Mouse (Mus musculus): Measurements from ENCODE around the gene Sugp2.
A peak's percentile ranks its signal among the peaks of the same experiment; 100 is the strongest.
"Not testable (repeated sequence)": the region's sequence is repeated elsewhere in the genome, so short reads cannot be mapped to it uniquely, and the experiment has no call there.

Sugp2 gene

GRCm38 (mm10) chr8:70234080-70234780 lies at the start of gene Sugp2, which contains the start of gene Armc6:
Sugp2 (plus strand) TSS chr8:70234226.
Armc6 (minus strand) TSS chr8:70234466.
- DNase-seq, result peak; percentile 97 to 98

GRCm38 (mm10) chr8:70188707-70189106 lies 45.3 kb upstream of the Sugp2 start:
- no peak for DNase-seq

- DNase-seq, result no peak
Measured at GRCm38 (mm10) chr8:70193238-70193637, 40.8 kb upstream of the Sugp2 start.

GRCm38 (mm10) chr8:70194191-70194590 lies 39.8 kb upstream of the Sugp2 start:
- no peak for DNase-seq

DNA sequence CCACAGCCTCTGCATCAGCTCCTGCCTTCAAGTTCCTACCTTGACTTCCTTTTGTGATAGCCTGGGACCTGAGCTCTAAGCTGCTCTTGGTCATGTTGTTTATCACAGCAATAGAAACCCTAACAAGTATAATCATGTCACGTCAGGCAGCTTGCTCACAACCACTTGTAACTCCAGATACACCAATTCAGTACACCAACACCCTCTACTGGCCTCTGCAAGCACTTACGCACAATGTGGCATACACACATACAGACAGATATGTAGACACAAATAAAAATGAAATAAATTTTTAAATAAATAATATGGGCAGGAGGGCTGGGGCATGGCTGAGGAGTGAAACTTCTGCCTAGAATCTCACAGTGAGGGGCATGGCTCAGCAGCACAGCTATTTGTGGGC lies 38.3 kb upstream of the Sugp2 start:
- no peak for DNase-seq

- no peak for DNase-seq
Measured at GRCm38 (mm10) chr8:70197603-70198002, 36.4 kb upstream of the Sugp2 start.

GRCm38 (mm10) chr8:70200098-70200681 lies 33.8 kb upstream of the Sugp2 start:
- DNase-seq, result peak; percentile 67

DNA sequence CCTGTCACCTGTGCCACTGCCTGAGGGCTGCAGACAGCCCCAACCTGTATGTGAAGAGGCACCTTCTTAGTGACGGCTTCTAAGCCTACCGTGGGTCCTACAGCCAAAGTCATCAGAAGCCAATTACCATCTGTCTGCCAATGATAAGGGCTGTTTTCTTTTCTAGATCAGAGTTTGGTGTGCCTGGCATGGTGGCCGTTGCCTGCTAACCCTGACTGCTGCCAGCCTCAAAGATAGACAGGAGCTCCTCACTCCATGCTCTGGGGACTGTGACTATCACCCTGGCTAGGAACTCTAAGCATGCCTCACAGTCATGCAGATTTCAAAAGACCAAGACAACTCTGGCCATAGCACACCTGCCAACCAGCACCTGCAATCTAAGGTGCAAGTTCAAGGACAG lies 32.6 kb upstream of the Sugp2 start:
- DNase-seq, result no peak

DNA sequence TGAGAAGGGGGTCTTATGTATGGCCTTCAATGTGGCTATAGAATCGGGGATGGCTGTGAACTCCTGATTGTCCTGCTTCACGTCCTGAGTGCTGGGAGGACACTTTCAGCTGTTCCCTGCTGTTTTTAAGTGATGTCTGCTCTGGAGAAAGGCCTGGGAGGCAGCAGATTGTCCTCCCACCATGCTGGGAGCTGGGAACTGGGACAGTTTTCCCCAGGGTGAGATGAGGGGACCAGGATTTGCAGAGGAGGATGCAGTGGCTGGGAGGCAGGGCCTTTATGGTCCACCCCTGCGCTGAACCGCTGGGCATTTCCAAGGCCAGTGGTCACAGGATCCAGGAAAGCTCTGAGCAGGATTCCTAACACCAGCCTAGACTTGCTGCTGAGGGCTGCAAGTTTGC lies 31.0 kb upstream of the Sugp2 start:
- DNase-seq, result no peak

GRCm38 (mm10) chr8:70204757-70205156 lies 29.3 kb upstream of the Sugp2 start:
- DNase-seq, result no peak

- no peak for DNase-seq
Measured at GRCm38 (mm10) chr8:70208130-70208529, 25.9 kb upstream of the Sugp2 start.

DNA sequence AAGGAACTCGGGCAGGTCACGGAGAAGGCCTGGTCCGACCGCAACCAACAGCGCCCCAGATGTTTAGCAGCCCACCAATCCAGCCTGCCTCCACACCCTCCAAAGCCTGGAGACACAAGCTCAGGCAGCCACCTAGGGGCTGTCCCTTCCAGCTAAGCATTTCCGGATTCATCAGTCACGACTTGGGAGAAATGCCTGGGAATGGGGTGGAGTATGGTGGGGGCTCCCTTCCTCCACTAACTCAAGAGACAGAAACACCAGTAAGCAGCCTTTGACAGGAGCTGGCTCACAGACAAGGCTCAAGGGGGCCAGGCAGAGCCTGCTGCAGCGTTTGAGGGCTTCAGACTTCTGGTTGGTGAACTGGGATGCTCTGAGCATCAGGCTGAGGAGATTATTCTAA lies 23.5 kb upstream of the Sugp2 start:
- no peak for DNase-seq

- DNase-seq, result no peak
Measured at GRCm38 (mm10) chr8:70211275-70211674, 22.8 kb upstream of the Sugp2 start.

- DNase-seq, result peak in 1 of 2 experiments; percentile 73
Measured at GRCm38 (mm10) chr8:70211726-70212111, 22.3 kb upstream of the Sugp2 start.

GRCm38 (mm10) chr8:70212112-70213055 lies 21.6 kb upstream of the Sugp2 start, which contains the start of gene Slc25a42:
Slc25a42 (minus strand) TSS chr8:70212305.
- DNase-seq, result peak; percentile 98

GRCm38 (mm10) chr8:70214411-70214810 lies 19.6 kb upstream of the Sugp2 start:
- no peak for DNase-seq

- no peak for DNase-seq
Measured at GRCm38 (mm10) chr8:70215092-70215491, 18.9 kb upstream of the Sugp2 start.

- DNase-seq, result not testable (repeated sequence)
Measured at GRCm38 (mm10) chr8:70216161-70216560, 17.9 kb upstream of the Sugp2 start.

GRCm38 (mm10) chr8:70216566-70216965 lies 17.5 kb upstream of the Sugp2 start:
- peak; percentile 75 to 83 for DNase-seq

- DNase-seq, result no peak
Measured at GRCm38 (mm10) chr8:70217441-70217840, 16.6 kb upstream of the Sugp2 start.

- no peak for DNase-seq
Measured at GRCm38 (mm10) chr8:70219107-70219684, 14.8 kb upstream of the Sugp2 start.

GRCm38 (mm10) chr8:70220236-70220840 lies 13.7 kb upstream of the Sugp2 start:
- peak; percentile 66 to 78 for DNase-seq

DNA sequence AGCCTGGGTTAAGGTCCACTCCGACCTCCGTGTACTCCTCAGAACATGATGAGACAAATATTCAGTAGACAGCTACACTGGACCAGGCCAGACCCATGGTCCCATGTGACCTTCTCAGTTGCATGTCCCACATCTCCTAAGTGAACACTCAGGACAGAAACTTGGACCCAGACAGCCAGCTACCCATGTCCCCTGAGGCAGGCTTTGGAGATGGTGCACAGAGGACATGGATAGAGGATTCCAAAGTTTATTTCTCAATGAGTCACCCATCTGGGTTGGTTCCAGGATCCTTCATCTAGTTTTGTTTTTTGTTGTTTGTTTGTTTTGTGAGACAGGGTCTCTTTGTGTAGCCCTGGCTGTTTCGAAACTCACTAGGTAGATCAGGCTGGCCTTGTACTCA lies 13.1 kb upstream of the Sugp2 start:
- DNase-seq, result no peak

All from cerebellum, postnatal 25 days (tissue).